Mouse (Mus musculus) gonadal fat pad, adult 2 months (tissue): ENCODE measurements at regions not wholly inside any gene's neighbourhood (a gene's known extent, or its start where the extent isn't known, plus 50 kb on each side); places are given as distances from the start of the nearest gene placed in this dataset.
"Not testable (repeated sequence)": the region's sequence is repeated elsewhere in the genome, so short reads cannot be mapped to it uniquely, and the experiment has no call there.

ENCODE experiments used
- DNase-seq: peaks from one replicate; pipeline ENCODE4 v3.0.0-alpha.2; 2012; ENCODE audit warnings: low read depth

DNA sequence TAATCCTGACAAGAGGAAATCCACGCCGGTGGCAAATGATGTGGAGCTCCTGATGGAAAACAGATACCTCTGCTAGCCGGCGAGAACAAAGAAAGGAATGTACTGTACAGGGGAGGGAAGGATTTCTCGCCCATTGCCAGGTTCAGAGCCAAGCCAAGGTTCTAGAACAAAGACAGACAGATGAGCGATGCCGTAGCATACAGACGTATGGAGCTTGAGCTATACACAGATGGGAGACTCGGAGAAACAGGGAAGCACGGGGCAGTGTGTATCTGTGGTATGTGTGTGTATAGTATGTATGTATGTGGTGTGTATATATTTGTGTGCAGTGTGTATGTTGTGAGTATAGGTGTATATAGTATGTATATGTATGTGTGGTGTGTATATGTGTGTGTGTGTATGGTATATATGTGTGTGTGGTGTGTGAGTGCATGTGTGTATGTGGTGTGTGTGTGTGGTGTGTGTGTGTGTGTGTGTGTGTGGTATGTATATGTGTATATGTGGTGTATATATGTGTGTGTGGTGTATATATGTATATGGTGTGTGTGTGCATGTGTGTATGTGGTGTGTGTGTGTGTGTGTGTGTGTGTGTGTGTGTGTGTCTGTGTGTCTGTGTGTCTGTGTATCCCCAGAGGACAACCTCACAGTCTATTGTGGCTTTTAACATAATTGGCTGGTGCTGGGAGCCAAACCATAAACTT, 140.6 kb downstream of the Cand1 start:
- DNase-seq = peak; percentile 42

DNA sequence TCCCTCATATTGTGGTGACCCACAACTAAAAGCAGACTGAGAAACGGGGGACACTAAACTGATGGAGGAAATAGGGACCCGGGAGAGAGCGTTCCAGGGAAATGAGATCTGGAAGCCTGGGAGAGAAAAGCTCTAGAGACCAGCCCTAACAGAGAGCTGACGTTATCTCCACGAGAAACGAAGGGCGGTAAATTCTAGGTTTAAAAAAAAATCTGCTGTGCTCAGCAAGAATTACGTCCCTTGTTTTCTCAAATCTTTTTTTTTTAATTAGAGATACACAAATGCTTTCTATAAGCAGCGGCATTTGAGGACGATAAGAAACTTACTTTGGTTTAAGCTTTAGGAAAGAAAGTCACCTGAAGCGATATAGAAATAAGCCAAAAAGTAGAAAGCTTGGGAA, 145.7 kb downstream of the Cand1 start:
- no peak for DNase-seq

DNA sequence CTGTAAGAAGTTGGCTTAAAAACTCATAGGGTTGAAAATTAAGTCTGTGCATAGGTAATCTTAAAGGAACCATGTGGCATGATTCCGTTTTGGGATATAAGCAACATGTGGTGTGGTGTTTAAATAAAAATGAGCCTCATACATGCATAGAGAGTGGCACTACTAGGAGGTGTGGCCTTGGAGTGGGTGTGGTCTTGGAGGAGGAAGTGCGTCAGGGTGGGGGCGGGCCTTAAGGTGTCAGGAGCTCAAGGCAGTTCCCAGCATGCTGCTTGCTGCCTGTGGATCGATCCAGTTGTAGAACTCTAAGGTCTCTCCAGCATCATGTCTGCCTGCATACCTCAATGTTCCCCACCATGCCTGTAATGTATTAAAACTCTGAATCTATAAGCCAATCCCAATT, 152.0 kb downstream of the Cand1 start:
- no peak for DNase-seq

DNA sequence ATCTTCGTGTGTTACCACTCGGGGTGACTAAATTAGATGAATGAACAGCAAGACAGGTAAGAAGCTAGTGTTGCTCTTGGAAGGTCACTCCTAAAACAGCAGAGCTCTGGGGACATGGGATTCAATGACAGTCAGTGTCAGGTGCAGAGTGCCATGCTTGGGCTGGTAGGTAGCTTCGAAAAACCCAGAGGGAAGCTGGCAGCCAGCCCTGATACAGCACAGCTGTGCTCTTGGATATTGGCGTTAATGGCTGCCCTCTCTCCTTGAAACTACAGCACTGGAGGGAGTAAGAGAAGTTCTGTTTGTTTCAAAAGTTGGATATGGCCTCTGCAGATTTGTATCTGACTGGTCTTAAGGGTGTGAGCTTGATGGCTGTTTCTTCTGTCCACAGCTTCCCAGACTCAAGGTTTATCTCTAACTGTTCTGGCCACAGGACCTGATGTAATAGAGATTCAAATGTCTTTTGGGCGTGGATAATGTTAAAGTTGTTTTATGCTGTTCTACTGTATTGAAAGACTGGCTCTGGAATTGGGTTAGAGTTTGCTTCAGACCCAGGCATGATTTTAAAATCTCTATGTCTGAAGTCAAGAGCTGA, 152.7 kb downstream of the Cand1 start:
- no peak for DNase-seq

DNA sequence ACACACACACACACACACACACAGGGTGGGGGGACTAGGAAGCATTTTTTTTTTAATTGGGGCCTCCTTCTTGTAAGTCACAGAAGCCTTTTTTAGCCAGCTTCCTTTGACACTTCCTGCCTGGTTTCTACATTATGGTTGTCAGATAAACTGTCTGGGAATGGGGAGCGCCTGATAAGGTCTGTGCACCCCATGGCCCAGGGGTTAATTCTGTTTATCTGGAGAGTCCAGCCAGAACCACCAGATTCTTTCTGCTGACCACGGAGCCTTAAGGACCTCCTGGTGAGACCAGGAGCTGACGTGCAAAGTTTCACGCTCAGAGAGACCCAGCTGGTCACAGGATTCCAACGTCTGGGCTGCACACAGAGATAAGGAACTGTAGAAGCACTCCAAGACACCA, 153.4 kb downstream of the Cand1 start:
- DNase-seq = no peak

DNA sequence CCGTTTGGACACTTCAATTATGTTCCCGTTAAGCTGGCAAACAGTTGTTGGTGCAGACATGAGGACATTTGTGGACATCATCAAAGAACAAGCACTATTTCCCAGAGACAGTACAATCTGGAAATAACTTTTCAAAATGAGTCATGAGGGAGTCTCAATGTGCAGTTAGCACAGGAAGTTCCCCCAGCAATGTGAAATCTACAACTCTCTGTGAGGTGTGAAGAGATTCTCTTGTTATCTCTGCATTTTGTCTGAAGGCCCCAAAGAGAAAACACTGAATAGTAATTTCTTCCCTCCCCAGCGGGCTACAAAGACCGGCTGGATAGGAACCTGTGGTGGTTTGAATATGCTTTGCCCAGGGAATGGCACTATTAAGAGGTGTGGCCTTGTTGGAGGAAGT, 156.4 kb downstream of the Cand1 start:
- DNase-seq = no peak

DNA sequence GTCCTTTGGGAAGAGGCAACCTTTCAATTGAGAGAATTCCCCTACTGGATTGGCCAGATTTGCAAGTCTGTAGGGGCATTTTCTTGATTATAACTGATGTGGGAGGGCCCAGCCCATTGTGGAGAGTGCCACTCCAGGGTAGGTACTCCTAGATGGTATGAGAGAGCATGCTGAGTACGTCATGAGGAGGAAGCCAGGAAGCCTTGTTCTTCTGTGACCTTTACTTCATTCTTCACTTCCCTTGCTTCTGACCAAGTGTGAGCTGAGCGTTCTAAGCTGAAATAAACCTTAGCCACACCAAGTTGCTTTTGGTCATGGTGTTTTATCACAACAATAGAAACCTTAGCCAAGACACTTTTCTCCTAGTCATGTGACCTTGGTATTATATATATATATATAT, 157.0 kb downstream of the Cand1 start:
- no peak for DNase-seq

DNA sequence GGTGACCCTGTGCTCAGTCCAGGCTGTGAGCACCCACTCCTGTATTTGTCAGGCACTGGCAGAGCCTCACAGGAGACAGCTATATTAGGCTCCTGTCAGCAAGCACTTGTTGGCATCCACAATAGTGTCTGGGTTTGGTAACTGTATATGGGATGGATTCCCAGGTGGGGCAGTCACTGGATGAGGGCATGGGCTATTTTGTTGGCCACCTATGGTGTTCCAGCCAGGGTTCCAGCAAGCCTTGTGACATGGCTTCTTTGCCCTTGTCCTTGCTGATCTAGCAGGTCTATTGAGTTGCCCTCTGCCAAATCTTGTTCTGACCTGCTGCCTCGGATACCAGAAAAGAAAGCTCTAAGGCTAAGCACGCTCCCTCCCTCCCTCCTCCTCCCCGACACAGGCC, 158.1 kb downstream of the Cand1 start:
- DNase-seq = not testable (repeated sequence)

DNA sequence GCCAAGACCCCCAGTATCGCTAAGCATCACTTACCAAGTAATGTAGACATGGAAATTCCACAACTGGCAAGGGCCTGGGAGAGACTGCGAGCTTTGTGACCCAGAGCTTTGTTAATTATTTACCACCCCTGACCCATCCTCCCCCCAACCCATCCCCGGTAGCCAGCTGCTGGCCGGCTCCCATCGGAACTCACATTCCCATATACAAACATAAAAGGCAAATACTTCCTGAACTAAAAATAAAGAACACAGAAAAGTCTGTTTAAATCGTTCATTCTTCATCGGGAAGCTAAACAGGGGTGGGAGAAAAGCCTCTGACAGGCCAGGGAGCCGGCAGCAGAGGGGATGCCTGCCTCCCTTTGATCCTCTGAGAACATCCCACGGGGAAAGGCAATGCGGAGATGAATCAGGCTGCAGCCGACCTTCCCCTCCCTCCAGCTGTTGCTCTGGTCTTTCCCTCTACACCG, 163.7 kb downstream of the Cand1 start:
- no peak for DNase-seq

DNA sequence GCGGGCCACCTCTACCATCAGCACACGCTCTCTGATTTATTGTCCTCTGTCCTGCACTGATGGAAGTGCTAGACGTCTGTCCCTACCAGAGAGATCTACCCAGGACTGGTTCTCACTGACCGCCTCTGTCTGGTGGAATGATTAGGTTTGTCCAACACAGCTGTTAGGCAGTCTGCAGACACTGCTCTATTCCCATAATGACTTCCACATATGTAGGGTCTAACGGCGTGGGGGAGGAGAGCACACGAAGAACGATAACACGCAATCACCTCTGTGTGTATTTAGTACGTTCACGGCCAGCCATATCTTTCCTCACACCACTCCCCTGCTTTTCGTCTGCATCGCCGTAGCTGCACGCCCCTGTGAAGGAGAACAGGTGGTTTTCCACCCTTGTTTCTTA, 165.0 kb downstream of the Cand1 start:
- no peak for DNase-seq

DNA sequence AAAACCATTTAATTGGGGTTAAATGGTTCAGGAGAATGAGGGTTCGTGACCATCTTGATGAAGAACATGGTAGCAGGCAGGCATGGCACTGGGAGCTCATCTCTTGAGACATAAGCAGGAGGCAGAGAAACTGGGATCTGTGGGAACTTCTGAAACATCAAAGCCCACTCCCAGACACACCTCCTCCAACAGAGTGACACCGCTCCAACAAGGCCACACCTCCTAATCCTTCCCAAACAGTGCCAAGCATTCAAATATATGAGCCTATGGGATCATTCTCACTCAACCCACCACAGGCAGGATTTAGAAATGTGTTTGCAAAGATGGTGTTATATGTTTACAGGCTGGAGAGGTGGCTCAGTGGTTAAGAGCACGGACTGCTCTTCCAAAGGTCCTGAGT, 165.9 kb downstream of the Cand1 start:
- no peak for DNase-seq

DNA sequence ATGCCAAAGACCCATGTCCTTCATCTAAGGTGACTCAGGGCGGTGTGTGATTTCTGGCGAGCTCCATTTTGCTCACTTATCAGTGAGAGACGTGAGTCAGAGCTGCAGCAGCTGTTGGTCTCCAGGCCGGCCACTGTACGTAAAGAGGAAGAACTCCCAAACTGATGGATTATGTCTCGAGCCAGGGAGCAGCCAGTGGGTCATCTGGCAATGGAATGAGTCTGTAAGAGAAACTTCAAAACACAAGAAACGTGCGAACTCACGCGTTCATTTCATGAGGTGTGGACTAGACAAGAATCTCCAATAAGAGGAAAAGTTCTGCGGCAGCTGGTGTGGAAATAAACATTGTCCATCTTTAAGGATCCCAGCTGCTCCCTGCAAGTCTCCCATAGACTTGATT, 170.4 kb downstream of the Cand1 start:
- no peak for DNase-seq

DNA sequence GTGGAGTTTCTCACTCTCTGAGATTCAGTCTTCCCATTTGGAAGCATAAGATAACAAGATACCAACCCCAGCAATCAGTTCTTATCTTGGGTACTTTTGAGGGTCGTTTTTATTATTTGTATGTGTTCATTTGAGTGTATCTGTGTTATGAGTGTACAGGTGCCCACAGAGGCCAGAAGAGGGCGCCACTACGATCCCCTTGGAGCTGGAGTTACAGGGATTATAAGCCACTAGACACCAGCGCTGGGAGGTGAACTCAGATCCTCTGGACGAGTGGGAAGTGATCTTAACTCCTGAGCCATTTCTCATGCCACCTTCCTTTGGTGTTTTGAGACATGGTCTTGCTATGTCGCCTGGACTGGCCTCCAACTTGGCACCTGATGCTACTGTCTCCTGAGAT, 172.0 kb downstream of the Cand1 start:
- DNase-seq = no peak

DNA sequence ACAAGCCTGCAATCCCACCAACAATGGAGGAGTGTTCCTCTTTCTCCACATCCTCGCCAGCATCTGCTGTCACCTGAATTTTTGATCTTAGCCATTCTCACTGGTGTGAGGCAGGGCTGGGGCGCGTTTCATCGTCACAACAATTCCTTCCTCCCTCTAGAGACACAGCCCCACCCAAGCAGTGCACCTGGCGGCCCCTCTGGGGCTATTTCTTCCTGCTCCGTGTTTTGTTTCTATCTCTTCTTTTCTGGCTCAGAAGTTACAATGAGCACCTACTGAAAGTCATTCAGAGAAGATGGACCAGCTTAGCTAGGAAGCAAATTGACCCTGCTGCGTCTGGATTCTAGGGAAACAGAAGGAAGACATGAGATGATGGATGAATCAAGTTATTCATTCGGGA, 172.5 kb downstream of the Cand1 start:
- no peak for DNase-seq

DNA sequence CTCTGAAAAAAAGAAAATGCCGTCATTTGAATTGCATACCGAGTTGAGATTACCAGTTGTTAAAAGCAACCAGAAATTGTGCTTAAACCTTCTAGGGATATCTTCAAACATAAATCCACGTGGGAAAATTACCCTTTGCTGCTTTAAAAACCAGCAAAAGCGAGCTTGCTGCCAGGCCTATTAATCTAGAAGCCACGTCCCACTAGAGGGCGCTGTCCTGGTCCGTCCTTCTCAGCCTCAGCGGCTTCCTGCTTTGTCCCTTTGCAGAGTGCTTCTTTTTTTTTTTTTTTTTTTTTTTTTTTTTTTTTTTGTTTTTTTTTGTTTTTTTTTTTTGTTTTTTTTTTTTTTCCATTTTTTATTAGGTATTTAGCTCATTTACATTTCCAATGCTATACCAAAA, 173.9 kb downstream of the Cand1 start:
- no peak for DNase-seq

DNA sequence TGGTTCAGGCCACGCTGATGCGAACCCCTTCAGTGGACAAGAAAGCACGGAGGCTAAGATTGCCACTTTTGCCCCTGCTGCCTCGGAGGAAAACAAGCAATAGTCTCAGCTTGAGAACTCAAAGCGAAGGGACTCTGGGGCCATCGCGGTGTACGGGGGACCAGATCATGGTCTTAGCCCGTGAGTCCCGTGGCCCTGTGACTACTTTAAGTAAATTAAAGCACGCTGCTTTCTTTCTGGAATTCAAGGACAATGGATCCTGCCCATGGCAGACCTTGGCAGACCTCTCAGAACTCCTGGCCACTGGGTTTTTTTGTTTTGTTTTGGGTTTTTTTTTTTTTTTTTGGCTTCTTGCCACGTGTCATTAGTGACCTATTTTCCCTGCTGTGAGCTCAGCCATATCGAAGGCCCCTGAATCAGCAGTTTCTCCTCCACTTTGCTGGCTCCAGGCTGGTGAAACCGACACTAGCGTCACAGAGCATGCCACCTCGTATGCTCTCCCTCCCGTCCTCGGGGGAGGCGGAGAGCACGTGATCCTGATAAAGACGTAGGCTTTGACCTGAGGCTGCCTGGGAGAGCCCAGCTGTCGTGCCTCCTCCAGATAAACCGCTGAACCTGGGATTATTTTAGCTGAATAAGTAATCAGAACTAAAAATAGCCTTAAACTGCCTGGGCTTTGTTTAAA, 174.6 kb downstream of the Cand1 start:
- no peak for DNase-seq

DNA sequence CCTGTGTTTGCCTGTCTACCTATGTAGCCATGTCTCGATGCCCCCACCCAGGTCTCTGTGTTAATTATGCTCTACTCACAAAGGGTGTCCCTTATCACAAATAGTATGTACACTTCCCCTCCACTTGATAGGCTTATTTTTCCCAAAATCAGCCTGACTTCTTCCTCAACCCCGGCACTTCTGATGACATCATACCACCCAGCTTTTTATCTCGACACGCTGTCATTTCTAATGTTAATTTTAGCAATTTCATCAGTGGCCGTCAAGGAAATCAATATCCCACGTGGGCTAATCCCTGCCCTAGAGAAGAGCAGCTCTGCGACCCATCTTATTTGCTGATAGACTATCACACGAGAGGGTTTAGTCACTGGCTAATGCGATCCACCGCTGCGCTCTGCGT, 175.6 kb downstream of the Cand1 start:
- DNase-seq = no peak

DNA sequence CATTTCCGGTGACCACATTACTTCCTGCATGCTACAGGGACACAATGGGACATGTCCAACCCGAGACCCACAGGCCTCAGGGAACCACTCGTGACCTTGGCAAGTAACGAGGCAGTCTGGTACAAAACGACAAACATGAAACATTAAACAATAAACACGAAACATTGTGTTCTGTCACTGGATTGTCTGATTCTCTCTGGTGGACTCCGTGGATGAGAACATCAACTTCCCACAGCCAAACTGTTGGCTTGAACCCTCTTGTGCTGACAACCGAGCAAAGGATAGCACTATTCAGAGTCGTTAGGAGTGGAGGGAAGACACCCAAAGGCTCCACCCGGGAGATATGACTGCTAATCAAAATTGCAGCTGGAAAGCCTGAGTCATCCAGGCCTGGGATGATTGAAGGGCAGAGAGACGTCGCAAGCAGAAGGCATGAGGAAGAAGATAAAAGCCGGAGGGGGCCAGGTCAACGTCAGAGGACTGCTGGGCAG, 176.6 kb downstream of the Cand1 start:
- no peak for DNase-seq

DNA sequence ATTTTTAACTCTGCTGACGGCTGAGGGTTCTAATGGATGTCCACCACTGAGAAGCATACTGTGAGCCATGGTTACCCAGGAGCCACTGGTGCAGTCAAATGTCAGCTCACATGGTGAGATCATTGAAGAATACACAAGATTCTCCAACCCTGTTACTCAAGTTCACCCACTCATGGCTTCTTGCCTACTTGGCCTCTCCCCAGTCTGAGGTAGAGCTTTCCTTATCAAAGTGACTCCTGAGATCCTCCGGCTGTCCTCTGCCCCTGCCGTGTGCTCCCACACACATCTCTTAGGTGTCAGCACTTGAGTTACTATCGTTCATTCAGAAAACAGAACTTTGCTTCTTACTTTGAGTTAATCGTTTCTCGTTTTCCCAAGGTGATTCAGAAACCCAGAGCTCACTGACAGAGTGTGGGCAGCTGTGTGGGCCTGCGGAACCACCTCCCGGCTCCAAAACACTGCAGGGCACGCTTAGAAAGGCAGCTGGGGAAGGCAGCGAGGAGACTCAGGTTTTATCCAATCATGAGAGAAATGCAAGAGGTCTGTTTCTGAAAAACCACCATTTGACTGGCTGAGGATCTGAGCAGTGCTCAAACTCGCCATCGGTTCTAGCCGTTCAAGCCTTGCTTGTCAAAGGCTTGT, 177.8 kb downstream of the Cand1 start:
- DNase-seq = no peak

DNA sequence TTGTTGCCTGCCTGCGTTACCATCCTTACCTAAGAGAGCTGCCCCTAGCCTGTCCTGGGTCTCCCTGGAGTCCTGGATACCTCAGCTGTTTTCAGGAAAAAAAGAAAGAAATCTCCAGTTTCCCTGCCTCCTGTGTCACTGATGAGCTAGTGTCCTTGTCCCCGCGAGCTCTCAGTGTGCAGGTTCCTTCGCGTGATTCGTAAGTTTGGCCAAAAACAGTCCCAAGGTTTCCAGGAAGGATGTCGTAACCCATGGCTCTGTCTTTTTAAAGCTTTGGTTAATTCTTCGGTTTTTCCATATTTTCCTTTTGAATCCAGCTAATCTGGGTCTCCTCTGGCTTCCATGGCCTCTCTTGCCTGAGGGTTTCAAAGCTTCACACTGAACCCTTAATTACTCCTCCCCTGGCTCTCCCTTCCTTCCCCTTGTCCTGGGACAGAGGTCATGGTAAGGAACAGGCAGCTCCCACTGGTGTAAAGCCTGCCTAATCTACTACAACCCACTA, 178.5 kb downstream of the Cand1 start:
- DNase-seq = no peak

DNA sequence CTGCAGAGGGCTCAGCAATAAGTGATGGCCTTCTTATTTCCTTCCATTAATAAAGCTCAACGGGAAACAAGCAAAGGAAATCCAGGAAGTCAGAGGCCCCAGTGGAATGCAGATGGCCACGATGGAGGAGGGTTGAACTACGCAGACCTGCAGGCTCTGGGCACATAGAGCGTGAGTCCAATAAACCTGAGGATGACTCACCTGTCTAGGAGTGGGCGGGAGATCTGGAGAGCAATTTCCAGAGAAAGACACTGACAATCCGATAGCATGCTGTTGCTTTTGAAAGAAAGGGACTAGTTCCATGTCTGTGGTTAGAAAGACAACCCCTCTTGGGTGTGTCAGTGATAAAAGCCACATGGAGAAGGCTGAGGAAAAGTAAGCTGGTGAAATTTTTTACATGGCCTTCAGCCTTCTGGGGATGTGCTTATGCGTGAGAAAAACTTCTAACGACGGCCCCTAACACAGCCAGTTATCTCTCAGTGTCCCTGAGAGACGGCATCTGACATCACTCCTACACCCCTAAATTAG, 181.3 kb downstream of the Cand1 start:
- DNase-seq = no peak

DNA sequence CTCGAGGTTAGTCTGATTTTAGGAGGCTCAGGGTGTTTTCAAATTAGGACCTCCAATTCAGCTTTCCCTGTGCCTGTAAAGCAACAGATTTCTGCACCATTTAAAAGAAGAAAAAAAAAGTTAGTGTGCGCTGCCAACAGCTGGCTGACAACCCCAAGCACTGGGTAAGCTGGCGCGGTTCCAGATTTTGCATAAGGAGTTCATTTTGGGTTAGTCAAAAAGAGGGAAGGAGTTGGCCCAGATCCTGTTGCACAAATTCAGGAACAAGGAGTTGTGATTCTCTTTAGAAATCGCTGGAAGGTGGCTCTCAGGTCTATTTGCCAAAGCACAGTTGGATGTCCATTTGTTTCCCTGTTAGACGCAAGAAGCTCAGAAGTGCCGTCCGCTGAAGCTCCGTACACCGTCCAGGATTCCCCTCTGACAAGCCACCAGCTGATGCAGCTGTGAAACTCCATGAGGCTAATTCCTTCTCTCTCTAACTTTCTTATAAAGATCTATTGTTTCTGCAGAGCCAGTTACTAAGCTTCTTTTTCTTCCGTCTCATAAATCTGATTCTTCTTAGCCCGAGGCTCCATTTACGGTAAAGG, 184.6 kb downstream of the Cand1 start:
- DNase-seq = no peak
